Mouse (Mus musculus) forebrain, embryonic 10.5 days (tissue): ENCODE results near the gene Gabrp. TPM values are rescaled to one million over a fixed set of nuclear protein-coding genes. Genes with fewer than 3 reads are reported as not detected.

ENCODE experiments used
- DNase-seq: peaks from one replicate; pipeline ENCODE4 v3.0.0-alpha.2; 2017; ENCODE audit warnings: low spot score; ENCODE audit errors: extremely low spot score
- H3K27ac ChIP-seq: fragments of 300-500 bp; sonication (generic); 2 replicates; pipeline ENCODE4 v1.5.1; 2016; ENCODE audit warnings: mild to moderate bottlenecking
- H3K27me3 ChIP-seq: fragments of 300-500 bp; sonication (generic); 2 replicates; pipeline ENCODE4 v1.6.1; 2016; ENCODE audit warnings: mild to moderate bottlenecking; ENCODE audit not compliant: poor library complexity, severe bottlenecking
- H3K36me3 ChIP-seq: fragments of 300-500 bp; sonication (generic); replicated peaks from 2 replicates; pipeline ENCODE4 v1.6.1; 2016; ENCODE audit warnings: mild to moderate bottlenecking, moderate library complexity
- H3K4me1 ChIP-seq: fragments of 300-500 bp; sonication (generic); 2 replicates; pipeline ENCODE4 v1.6.1; 2016
- H3K4me3 ChIP-seq: fragments of 300-500 bp; sonication (generic); 2 replicates; pipeline ENCODE4 v1.5.1; 2016; ENCODE audit warnings: mild to moderate bottlenecking, moderate library complexity
- H3K9me3 ChIP-seq: fragments of 300-500 bp; sonication (generic); 2 replicates; pipeline ENCODE4 v1.6.1; 2016; ENCODE audit warnings: mild to moderate bottlenecking, moderate library complexity
- WGBS: fragments of 180-500 bp; shearing (Covaris S2); methylation state at CpG from one replicate; pipeline ENCODE4 v1.1.7; 2016; 5-methylcytosine and 5-hydroxymethylcytosine counted together
- polyA plus RNA-seq: library from polyadenylated mRNA; unstranded; fragments of >200 nt; fragmentation: Nextera tagmentation; extraction: Ambion mirVana; gene quantifications from 2 replicates; pipeline ENCODE4 v1.2.1, GENCODE M21; 2016

The Gabrp gene
- polyA plus RNA-seq, 1 experiment from 2014 or later = 1.6 TPM

DNA sequence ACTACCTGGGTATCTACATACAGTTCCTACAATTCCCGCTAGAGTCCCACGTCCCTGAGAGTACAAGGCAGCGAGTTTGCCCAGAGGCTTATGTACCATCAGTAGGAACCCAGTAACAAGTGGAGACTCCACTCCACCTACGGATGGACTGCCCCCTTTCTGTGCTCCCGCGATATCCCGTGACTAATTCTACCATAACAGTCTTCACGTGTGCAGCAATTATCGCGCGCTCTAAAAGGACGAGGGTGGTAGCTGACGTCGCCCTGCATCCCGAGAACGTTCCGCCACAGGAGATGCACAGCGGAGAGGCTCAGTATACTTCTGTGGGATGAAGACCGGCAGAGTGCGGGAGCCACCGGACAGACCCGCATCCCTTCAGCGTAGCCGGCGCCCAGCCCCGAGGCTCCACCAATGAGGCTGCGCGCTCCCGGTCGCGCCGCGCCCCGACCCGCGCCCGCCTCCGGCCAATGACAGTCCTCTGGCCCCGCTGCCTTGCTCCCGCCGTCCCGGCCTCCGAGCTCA is 65.8 kb downstream of the Gabrp start:
- under 1% methylated on average over 42 of the region's 43 CpGs for WGBS
- DNase-seq = peak; percentile 75

DNA sequence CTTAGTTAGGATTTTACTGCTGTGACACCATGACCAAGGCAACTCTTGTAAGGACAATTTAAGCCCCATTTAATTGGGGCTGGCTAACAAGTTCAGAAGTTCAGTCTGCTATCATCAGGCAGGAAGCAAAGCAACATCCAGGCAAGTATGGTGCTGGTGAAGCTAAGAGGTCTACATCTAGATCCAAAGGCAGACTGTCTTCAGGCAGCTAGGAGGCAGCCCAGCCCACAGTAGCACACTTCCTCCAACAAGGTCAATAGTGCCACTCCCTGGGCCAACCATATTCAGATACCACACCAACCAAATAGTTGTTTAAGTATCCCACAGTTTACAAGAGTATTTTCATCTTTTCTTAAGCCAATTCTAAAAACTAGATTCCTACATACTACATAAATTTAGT is 69.4 kb downstream of the Gabrp start:
- H3K9me3 ChIP-seq = no peaks in the 10 kb centered on the region

More for the DNA sequence above, 65.8 kb downstream of the Gabrp start:
- Histone ChIP-seq H3K9me3 (peaks cover 9% of the 10 kb centered on the region; the same call in 1 of the 2 replicates), H3K27me3 (no peaks in the 10 kb centered on the region), H3K4me1 (peaks cover 6% of the 10 kb centered on the region), H3K36me3 (no peaks in the 10 kb centered on the region), H3K27ac (peak overlapping the region; percentile 96), H3K4me3 (peak overlapping the region; percentile 79)

More for the DNA sequence above, 69.4 kb downstream of the Gabrp start:
- Histone ChIP-seq H3K36me3 (peaks cover 2% of the 10 kb centered on the region; the same call in 1 of the 2 replicates), H3K4me3 (no peak overlapping the region), H3K4me1 (peaks cover 6% of the 10 kb centered on the region), H3K27ac (no peak overlapping the region), H3K27me3 (no peaks in the 10 kb centered on the region)
- no peak for DNase-seq

Other genes starting within 250 kb of the Gabrp start
- 11.0 and 11.3 TPM in 2 replicates for gene Ranbp17, start 65.2 kb downstream of the Gabrp start, polyA plus RNA-seq
- gene D130052B06Rik, start 20.3 kb upstream of the Gabrp start, polyA plus RNA-seq = not detected in 2 replicates